Mouse (Mus musculus) heart, adult 8-10 months (tissue): ENCODE data around the gene Ptx4. TPM values are rescaled to one million over a fixed set of nuclear protein-coding genes. Genes with fewer than 3 reads are reported as not detected.
A peak's percentile ranks its signal among the peaks of the same experiment; 100 is the strongest.
"Not testable (repeated sequence)": the region's sequence is repeated elsewhere in the genome, so short reads cannot be mapped to it uniquely, and the experiment has no call there.

Source experiments
- DNase-seq: peaks from one replicate; pipeline ENCODE4 v3.0.0; 2022; ENCODE audit warnings: low spot score
- total RNA-seq, 4 experiments: library from RNA; stranded (reverse); gene quantifications; 2 replicates each; pipeline ENCODE4 v1.2.4; 2022

Ptx4 gene
- total RNA-seq, 4 experiments from 2014 or later: 3.4 to 7.7 (median 4.5) TPM

GRCm38 (mm10) chr17:25115664-25116432, 4.7 kb upstream of the Ptx4 start, which contains the start of gene Telo2:
Telo2 (minus strand) TSS chr17:25115967.
- DNase-seq: peak; percentile 95

DNA sequence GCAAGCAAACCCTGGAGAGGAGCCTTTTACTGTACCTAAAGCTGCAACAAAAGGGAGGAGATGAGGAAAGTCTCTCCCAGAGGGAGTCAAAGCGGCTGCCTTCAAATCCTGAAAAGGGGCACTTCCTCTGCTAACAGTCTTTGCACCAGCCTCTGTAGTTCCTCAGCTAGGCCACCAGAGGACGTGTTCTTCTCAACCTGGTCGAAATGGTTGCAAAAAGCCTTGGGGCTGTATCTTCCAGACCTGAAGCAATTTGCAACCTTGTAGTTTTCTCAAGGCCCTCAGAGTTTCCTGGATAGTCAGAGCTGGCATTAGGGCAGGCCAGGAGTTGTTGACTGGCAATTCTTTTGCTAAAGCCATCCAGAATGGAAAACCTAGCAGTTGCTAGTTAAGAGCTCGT, 3.3 kb upstream of the Ptx4 start:
- DNase-seq: no peak

GRCm38 (mm10) chr17:25123979-25124378, 3.4 kb downstream of the Ptx4 start:
- no peak for DNase-seq

DNA sequence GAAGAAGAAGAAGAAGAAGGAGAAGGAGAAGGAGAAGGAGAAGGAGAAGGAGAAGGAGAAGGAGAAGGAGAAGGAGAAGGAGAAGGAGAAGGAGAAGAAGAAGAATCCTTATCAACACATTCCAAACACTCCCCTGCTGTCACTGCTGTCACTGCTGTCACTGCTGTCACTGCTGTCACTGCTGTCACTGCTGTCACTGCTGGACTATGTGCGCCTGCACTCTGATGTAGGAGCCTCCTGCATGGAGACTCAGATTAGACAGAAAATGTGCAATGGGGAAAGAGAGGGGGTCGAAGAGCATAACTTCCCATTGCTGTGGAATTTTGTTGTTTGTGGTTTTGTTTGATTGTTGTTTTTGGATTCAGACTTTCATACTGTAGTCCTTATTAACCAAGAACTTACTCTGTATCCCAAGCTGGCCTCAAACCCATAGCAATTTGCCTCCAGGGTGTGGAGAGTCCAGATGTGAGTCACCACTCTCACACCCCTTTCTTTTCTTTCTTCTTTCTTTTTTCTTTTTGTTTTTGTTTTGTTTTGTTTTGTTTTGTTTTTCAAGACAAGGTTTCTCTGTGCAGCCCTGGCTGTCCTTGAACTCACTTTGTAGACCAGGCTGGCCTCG, 5.0 kb downstream of the Ptx4 start:
- DNase-seq: not testable (repeated sequence)

DNA sequence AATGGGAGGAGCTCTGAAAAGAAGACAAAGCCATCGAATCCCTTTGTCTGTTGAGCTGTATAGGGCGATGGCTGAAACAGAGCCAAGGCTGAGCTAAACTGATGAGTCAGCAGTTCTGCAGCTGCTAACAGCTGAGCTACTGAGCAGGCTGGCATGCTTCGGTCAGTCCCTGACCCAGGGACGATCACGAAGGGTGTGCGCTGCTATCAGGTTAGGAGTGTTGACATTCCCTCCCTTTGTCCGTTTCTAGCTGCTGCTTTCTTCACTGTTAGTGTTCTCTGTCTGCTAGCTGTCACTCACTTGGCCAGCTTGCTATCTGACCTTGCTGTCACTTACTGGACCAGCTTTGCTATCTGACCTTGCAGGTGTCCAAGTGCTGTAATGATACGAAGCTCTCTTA, 6.5 kb downstream of the Ptx4 start:
- no peak for DNase-seq

DNA sequence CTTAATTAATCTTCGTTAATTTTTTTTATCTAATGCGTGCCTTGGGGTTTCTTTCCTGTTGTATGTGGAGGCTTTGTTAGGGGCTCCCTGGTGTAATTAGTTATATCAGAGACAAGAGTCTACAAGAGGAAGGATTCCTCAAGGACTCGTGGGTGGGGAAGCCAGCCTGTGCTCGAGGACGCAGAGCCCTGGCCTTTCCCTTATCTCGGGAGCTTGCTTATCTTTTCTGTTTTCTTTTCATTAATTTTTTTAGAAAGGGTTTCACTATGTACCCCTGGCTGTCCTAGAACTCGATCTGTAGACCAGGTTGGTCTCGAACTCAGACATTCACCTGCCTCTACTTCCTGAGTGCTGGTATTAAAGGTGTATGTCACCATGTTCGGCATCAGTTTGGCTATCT, 7.1 kb downstream of the Ptx4 start:
- DNase-seq: no peak

GRCm38 (mm10) chr17:25130060-25130459, 9.5 kb downstream of the Ptx4 start:
- no peak for DNase-seq

GRCm38 (mm10) chr17:25133275-25133698, 12.7 kb downstream of the Ptx4 start, which contains the start of gene Clcn7:
Clcn7 (plus strand) TSS chr17:25133391.
- peak; percentile 96 for DNase-seq

- DNase-seq: no peak
Measured at GRCm38 (mm10) chr17:25135622-25136021, 15.1 kb downstream of the Ptx4 start.

GRCm38 (mm10) chr17:25138803-25139202, 18.2 kb downstream of the Ptx4 start:
- DNase-seq: no peak

- DNase-seq: no peak
Measured at GRCm38 (mm10) chr17:25139960-25140359, 19.4 kb downstream of the Ptx4 start.

- DNase-seq: no peak
Measured at GRCm38 (mm10) chr17:25162161-25162560, 41.6 kb downstream of the Ptx4 start, which contains the start of gene Ccdc154. Ccdc154 (plus strand) TSS chr17:25162461.

- DNase-seq: no peak
Measured at GRCm38 (mm10) chr17:25163387-25163786, 42.8 kb downstream of the Ptx4 start.

- DNase-seq: no peak
Measured at GRCm38 (mm10) chr17:25164770-25165169, 44.2 kb downstream of the Ptx4 start.

DNA sequence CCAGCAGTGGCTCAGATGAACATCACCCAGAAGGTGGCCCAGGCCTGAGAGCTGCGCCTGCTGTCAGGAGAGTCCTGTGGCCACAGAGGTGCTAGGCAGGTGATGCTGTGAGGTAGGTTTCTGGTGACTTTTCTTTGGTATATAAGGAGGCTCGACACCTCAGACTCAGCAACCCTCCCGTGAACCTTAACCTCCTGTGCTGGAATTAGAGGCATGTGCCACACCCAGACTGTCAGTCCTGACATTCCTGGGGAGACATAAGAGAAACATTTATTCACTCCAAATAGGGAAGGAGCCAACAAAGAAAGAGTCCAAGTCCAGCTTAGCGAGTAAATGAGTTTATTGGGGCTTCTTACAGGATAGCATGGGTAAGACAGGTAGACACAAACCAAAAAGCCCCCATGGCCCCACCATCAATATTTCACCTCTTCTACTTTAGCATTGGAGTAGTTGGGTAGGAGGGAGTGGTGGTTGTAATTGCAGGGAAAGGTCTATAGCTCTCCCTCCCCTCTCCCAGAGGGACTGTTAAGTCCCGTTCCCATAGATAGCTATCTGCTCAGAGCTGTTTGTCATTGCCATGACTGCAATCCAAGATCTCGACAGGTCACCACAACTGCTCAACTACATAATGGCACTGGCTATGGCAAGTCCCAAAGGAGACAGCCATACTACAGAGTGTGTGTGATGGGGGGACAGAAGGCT, 45.6 kb downstream of the Ptx4 start:
- no peak for DNase-seq

GRCm38 (mm10) chr17:25169706-25170105, 49.1 kb downstream of the Ptx4 start:
- no peak for DNase-seq

DNA sequence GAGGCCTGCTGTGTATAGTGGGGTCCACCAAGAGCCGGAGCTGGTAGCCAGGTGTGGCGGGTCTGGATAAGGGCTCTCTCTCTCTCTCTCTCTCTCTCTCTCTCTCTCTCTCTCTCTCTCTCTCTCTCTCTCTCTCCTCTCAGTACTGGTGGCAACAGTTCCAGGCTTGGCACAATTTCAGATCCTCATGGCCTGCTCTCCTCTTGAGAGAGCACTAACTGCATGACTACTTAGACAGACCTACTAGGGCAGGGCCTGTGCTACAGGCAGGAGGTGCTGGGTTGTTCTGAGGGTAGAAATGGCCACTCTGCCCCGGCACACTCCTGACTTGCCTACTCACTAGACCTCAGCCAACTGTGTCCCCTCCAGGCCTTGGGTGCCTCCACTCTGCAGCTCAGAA, 52.0 kb downstream of the Ptx4 start:
- no peak for DNase-seq

Other genes with a start within 250 kb of the Ptx4 start
- 10 to 100 TPM; 17.2 to 20.1 (median 19.2) TPM for gene Nubp2, start 234.4 kb upstream of the Ptx4 start, total RNA-seq
- gene Spsb3, start 234.1 kb upstream of the Ptx4 start, total RNA-seq: 10 to 100 TPM; 25.8 to 29.3 (median 27.7) TPM
- gene Eme2, start 225.7 kb upstream of the Ptx4 start, total RNA-seq: 10 to 100 TPM; 19.4 to 23.5 (median 21.1) TPM
- 100 to 1,000 TPM in 2 of 4 experiments, 10 to 100 TPM in 2; 88.8 to 125 (median 109) TPM for gene Mrps34, start 225.6 kb upstream of the Ptx4 start, total RNA-seq
- 10 to 100 TPM; 29.0 to 31.4 (median 29.5) TPM for gene Nme3, start 224.3 kb upstream of the Ptx4 start, total RNA-seq
- 10 to 100 TPM; 55.0 to 69.0 (median 62.5) TPM for gene Mapk8ip3, start 183.8 kb upstream of the Ptx4 start, total RNA-seq
- gene Jpt2, start 160.1 kb upstream of the Ptx4 start, total RNA-seq: 10 to 100 TPM in 2 of 4 experiments, 1 to 10 TPM in 2; 6.4 to 12.8 (median 9.6) TPM
- gene Cramp1l, start 105.0 kb upstream of the Ptx4 start, total RNA-seq: 10 to 100 TPM in 1 of 4 experiments, 1 to 10 TPM in 3; 9.4 to 11.3 (median 9.6) TPM
- gene Ift140, start 104.7 kb upstream of the Ptx4 start, total RNA-seq: 1 to 10 TPM; 3.5 to 6.3 (median 4.5) TPM
- gene Tmem204, start 37.2 kb upstream of the Ptx4 start, total RNA-seq: 10 to 100 TPM; 29.7 to 45.6 (median 39.3) TPM
- 10 to 100 TPM; 10.8 to 15.7 (median 13.5) TPM for gene Telo2, start 4.8 kb upstream of the Ptx4 start, total RNA-seq
- 10 to 100 TPM; 25.7 to 28.2 (median 27.1) TPM for gene Clcn7, start 12.6 kb downstream of the Ptx4 start, total RNA-seq
- not detected for gene Ccdc154, start 41.7 kb downstream of the Ptx4 start, total RNA-seq
- not detected for gene Gm38655, start 54.7 kb downstream of the Ptx4 start, total RNA-seq
- 10 to 100 TPM; 21.6 to 25.9 (median 22.5) TPM for gene BC003965, start 63.8 kb downstream of the Ptx4 start, total RNA-seq
- gene Unkl, start 67.6 kb downstream of the Ptx4 start, total RNA-seq: 10 to 100 TPM in 1 of 4 experiments, 1 to 10 TPM in 3; 7.0 to 11.2 (median 7.9) TPM
- gene Gnptg, start 119.4 kb downstream of the Ptx4 start, total RNA-seq: 10 to 100 TPM; 11.6 to 17.1 (median 14.5) TPM
- 10 to 100 TPM in 1 of 4 experiments, 1 to 10 TPM in 3; 6.2 to 10.5 (median 8.2) TPM for gene Tsr3, start 119.4 kb downstream of the Ptx4 start, total RNA-seq
- 1 to 10 TPM in 1 of 4 experiments, under 1 TPM in 3; 0.52 to 1.5 (median 0.73) TPM for gene Baiap3, start 135.6 kb downstream of the Ptx4 start, total RNA-seq
- 10 to 100 TPM; 86.5 to 98.1 (median 89.4) TPM for gene Ube2i, start 153.9 kb downstream of the Ptx4 start, total RNA-seq
- gene Prss34, start 177.6 kb downstream of the Ptx4 start, total RNA-seq: under 1 TPM in 1 of 4 experiments, not detected in 3; 0.23 TPM
- gene Prss28, start 187.9 kb downstream of the Ptx4 start, total RNA-seq: not detected
- gene Prss29, start 197.9 kb downstream of the Ptx4 start, total RNA-seq: not detected
- under 1 TPM; 0.22 to 0.55 (median 0.39) TPM for gene Tpsab1, start 224.8 kb downstream of the Ptx4 start, total RNA-seq
- gene Tpsb2, start 245.5 kb downstream of the Ptx4 start, total RNA-seq: 1 to 10 TPM in 1 of 4 experiments, under 1 TPM in 3; 0.24 to 1.4 (median 0.72) TPM
- not detected for gene Tpsg1, start 248.5 kb downstream of the Ptx4 start, total RNA-seq